Comparison of ENCODE assay signal across 8 mouse cellular contexts in genomic region chr9:88073165-88073564, GRCm38 (mm10).
A peak's percentile ranks its signal among the peaks of the same experiment; 100 is the strongest.
DNase-seq lines count a peak whose midpoint lies in the region; ATAC-seq and TF ChIP-seq lines count a peak whose summit lies in the region.

No protein-coding gene starts in this region.

- no peak for ATAC-seq in intestine, postnatal 0 days
- ATAC-seq in intestine, embryonic 15.5 days = no peak
- ATAC-seq in megakaryocyte, adult 5-6 weeks (ENCODE audit: poor library complexity, severe bottlenecking) = no peak

- no peak overlapping the region for H3K4me2 ChIP-seq in intestine, postnatal 0 days (replicated peaks; ENCODE audit: low read depth)
- no peak overlapping the region for H3K4me2 ChIP-seq in intestine, embryonic 15.5 days (replicated peaks)

- TF ChIP-seq CTCF in intestine, postnatal 0 days (IDR thresholded peaks at IDR 0.05; ENCODE audit: low read depth) = peak; percentile 65

- 14% methylated on average over 6 of the region's 6 CpGs for WGBS in intestine, postnatal 0 days
- 12% methylated on average over 6 of the region's 6 CpGs for WGBS in intestine, embryonic 15.5 days

- H3K4me3 ChIP-seq in intestine, postnatal 0 days (ENCODE audit: low read depth, low read length) = no peak overlapping the region
- no peak overlapping the region for H3K4me3 ChIP-seq in intestine, embryonic 15.5 days (replicated peaks)

- no peak overlapping the region for H3K9ac ChIP-seq in intestine, postnatal 0 days (ENCODE audit: low read depth, low read length)
- H3K9ac ChIP-seq in intestine, embryonic 15.5 days = no peak overlapping the region

- H3K9me3 ChIP-seq in intestine, postnatal 0 days (ENCODE audit: control insufficient read depth) = no peaks in the 10 kb centered on the region
- no peaks in the 10 kb centered on the region for H3K9me3 ChIP-seq in intestine, embryonic 15.5 days

- no peak overlapping the region for H3K27ac ChIP-seq in intestine, postnatal 0 days (ENCODE audit: low read depth, low read length)
- H3K27ac ChIP-seq in intestine, embryonic 15.5 days = no peak overlapping the region

- H3K4me1 ChIP-seq in intestine, postnatal 0 days (replicated peaks; ENCODE audit: control insufficient read depth, insufficient read depth, low read length) = no peaks in the 10 kb centered on the region
- H3K4me1 ChIP-seq in intestine, embryonic 15.5 days (replicated peaks) = no peaks in the 10 kb centered on the region

- H3K27me3 ChIP-seq in intestine, postnatal 0 days (replicated peaks; ENCODE audit: control insufficient read depth, insufficient read depth, low read length) = no peaks in the 10 kb centered on the region
- H3K27me3 ChIP-seq in intestine, embryonic 15.5 days (replicated peaks) = no peaks in the 10 kb centered on the region

- H3K36me3 ChIP-seq in intestine, postnatal 0 days (ENCODE audit: control insufficient read depth, insufficient read depth) = no peaks in the 10 kb centered on the region
- no peaks in the 10 kb centered on the region for H3K36me3 ChIP-seq in intestine, embryonic 15.5 days

- peak; percentile 21 for DNase-seq in Muller cell, postnatal 12 days (ENCODE audit: inconsistent ontology term)
- peak; percentile 0 for DNase-seq in c-Kit-positive CD71-positive TER-119-positive erythroid progenitor cells, embryonic 14.5 days (ENCODE audit: low spot score)
- peak; percentile 29 to 32 for DNase-seq in frontal cortex, postnatal 25 days (ENCODE audit: low spot score in 2 of 2)
- peak; percentile 61 to 69 for DNase-seq in left cerebral cortex, adult 18-20 months (ENCODE audit: low spot score in 2 of 2)
- peak; percentile 72 for DNase-seq in retina, embryonic 14.5 days (ENCODE audit: low spot score)

Comparison
In these comparisons a context has a peak if more than half of its experiments do, and no peak if none do; other contexts are left out.
1. DNase-seq: peak in every context shown above with its lines; median percentile 72 in retina, embryonic 14.5 days; 65 in left cerebral cortex, adult 18-20 months; 30 in frontal cortex, postnatal 25 days; 21 in Muller cell, postnatal 12 days; 0 in c-Kit-positive CD71-positive TER-119-positive erythroid progenitor cells, embryonic 14.5 days.